Mouse (Mus musculus): ENCODE measurements around the gene Cst8. TPM values are rescaled to one million over a fixed set of nuclear protein-coding genes. Genes with fewer than 3 reads are reported as not detected.
A peak's percentile ranks its signal among the peaks of the same experiment; 100 is the strongest.
"Not testable (repeated sequence)": the region's sequence is repeated elsewhere in the genome, so short reads cannot be mapped to it uniquely, and the experiment has no call there.

Cst8 gene
- polyA plus RNA-seq (2014; fragmentation: Nextera tagmentation; extraction: Ambion mirVana) = not detected in 2 replicates

GRCm38 (mm10) chr2:148798485-148798884 is at the start of gene Cst8:
Gene Cst8 (plus strand): TSS chr2:148798785.
- H3K4me1 ChIP-seq (ENCODE audit: control insufficient read depth, insufficient read depth, low read length) = no peaks in the 10 kb centered on the region
- H3K4me3 ChIP-seq (ENCODE audit: low read depth, low read length) = no peak within 1 kb of the TSS
- H3K9me3 ChIP-seq (ENCODE audit: control insufficient read depth, low read length) = no peaks in the 10 kb centered on the region
- H3K36me3 ChIP-seq (ENCODE audit: control insufficient read depth, insufficient read depth, low read length) = no peaks in the 10 kb centered on the region
- no peak within 1 kb of the TSS for H3K9ac ChIP-seq (ENCODE audit: low read length)
- no peak within 1 kb of the TSS for H3K27ac ChIP-seq (ENCODE audit: low read depth, low read length)
- H3K4me2 ChIP-seq (ENCODE audit: low read depth) = no peak within 1 kb of the TSS
- no peaks in the 10 kb centered on the region for H3K27me3 ChIP-seq (ENCODE audit: control insufficient read depth, insufficient read depth, low read length)
- DNase-seq (ENCODE audit: low spot score) (no peak), ATAC-seq (ENCODE audit: insufficient read depth, low FRiP score, low TSS enrichment) (no peak)
- WGBS = 95% methylated on average over 1 of the region's 1 CpGs

GRCm38 (mm10) chr2:148750058-148750457 is 48.5 kb upstream of the Cst8 start, which contains the start of gene Cstl1:
Gene Cstl1 (plus strand): TSS chr2:148750358.
- no peak within 1 kb of the TSS for H3K4me2 ChIP-seq (ENCODE audit: low read depth)
- H3K4me3 ChIP-seq (ENCODE audit: low read depth, low read length) = no peak within 1 kb of the TSS
- 85% methylated on average over 1 of the region's 1 CpGs for WGBS
- H3K27ac ChIP-seq (ENCODE audit: low read depth, low read length) = no peak within 1 kb of the TSS
- H3K4me1 ChIP-seq (ENCODE audit: control insufficient read depth, insufficient read depth, low read length) = no peaks in the 10 kb centered on the region
- H3K27me3 ChIP-seq (ENCODE audit: control insufficient read depth, insufficient read depth, low read length) = no peaks in the 10 kb centered on the region
- no peak within 1 kb of the TSS for H3K9ac ChIP-seq (ENCODE audit: low read length)
- no peaks in the 10 kb centered on the region for H3K9me3 ChIP-seq (ENCODE audit: control insufficient read depth, low read length)
- DNase-seq (ENCODE audit: low spot score) (no peak), ATAC-seq (ENCODE audit: insufficient read depth, low FRiP score, low TSS enrichment) (no peak)
- H3K36me3 ChIP-seq (ENCODE audit: control insufficient read depth, insufficient read depth, low read length) = no peaks in the 10 kb centered on the region

- ATAC-seq (ENCODE audit: insufficient read depth, low FRiP score, low TSS enrichment) (peak; percentile 83), DNase-seq (ENCODE audit: low spot score) (peak; percentile 80)
- H3K36me3 ChIP-seq (ENCODE audit: control insufficient read depth, insufficient read depth, low read length) = no peaks in the 10 kb centered on the region
- H3K4me1 ChIP-seq (ENCODE audit: control insufficient read depth, insufficient read depth, low read length) = no peaks in the 10 kb centered on the region
- H3K27me3 ChIP-seq (ENCODE audit: control insufficient read depth, insufficient read depth, low read length) = no peaks in the 10 kb centered on the region
- no peak overlapping the region; the same call in 1 of the 2 replicates for H3K9ac ChIP-seq (ENCODE audit: low read length)
- H3K4me2 ChIP-seq (ENCODE audit: low read depth) = peak overlapping the region; percentile 38
- peak overlapping the region; percentile 20; the same call in 1 of the 2 replicates for H3K4me3 ChIP-seq (ENCODE audit: low read depth, low read length)
- H3K27ac ChIP-seq (ENCODE audit: low read depth, low read length) = no peak overlapping the region
- WGBS = 22% methylated on average over 15 of the region's 15 CpGs
- H3K9me3 ChIP-seq (ENCODE audit: control insufficient read depth, low read length) = no peaks in the 10 kb centered on the region
These were observed 46.4 kb upstream of the Cst8 start for GRCm38 (mm10) chr2:148751893-148752813.

GRCm38 (mm10) chr2:148754310-148754846 is 44.2 kb upstream of the Cst8 start:
- H3K4me1 ChIP-seq (ENCODE audit: control insufficient read depth, insufficient read depth, low read length) = no peaks in the 10 kb centered on the region
- no peak for DNase-seq (ENCODE audit: low spot score)
- H3K27me3 ChIP-seq (ENCODE audit: control insufficient read depth, insufficient read depth, low read length) = no peaks in the 10 kb centered on the region
- WGBS = 67% methylated on average over 1 of the region's 1 CpGs
- no peak overlapping the region for H3K4me2 ChIP-seq (ENCODE audit: low read depth)
- no peak overlapping the region for H3K4me3 ChIP-seq (ENCODE audit: low read depth, low read length)
- no peaks in the 10 kb centered on the region for H3K9me3 ChIP-seq (ENCODE audit: control insufficient read depth, low read length)
- H3K36me3 ChIP-seq (ENCODE audit: control insufficient read depth, insufficient read depth, low read length) = no peaks in the 10 kb centered on the region
- no peak overlapping the region for H3K9ac ChIP-seq (ENCODE audit: low read length)
- H3K27ac ChIP-seq (ENCODE audit: low read depth, low read length) = no peak overlapping the region
- no peak for ATAC-seq (ENCODE audit: insufficient read depth, low FRiP score, low TSS enrichment)

- H3K36me3 ChIP-seq (ENCODE audit: control insufficient read depth, insufficient read depth, low read length) = no peaks in the 10 kb centered on the region
- H3K9ac ChIP-seq (ENCODE audit: low read length) = no peak overlapping the region
- H3K27me3 ChIP-seq (ENCODE audit: control insufficient read depth, insufficient read depth, low read length) = no peaks in the 10 kb centered on the region
- H3K4me1 ChIP-seq (ENCODE audit: control insufficient read depth, insufficient read depth, low read length) = no peaks in the 10 kb centered on the region
- H3K27ac ChIP-seq (ENCODE audit: low read depth, low read length) = no peak overlapping the region
- DNase-seq (ENCODE audit: low spot score) = no peak
- H3K4me3 ChIP-seq (ENCODE audit: low read depth, low read length) = no peak overlapping the region
- no peak overlapping the region for H3K4me2 ChIP-seq (ENCODE audit: low read depth)
- no peaks in the 10 kb centered on the region for H3K9me3 ChIP-seq (ENCODE audit: control insufficient read depth, low read length)
- ATAC-seq (ENCODE audit: insufficient read depth, low FRiP score, low TSS enrichment) = no peak
- WGBS = 100% methylated on average over 1 of the region's 1 CpGs
These were observed 34.8 kb upstream of the Cst8 start for GRCm38 (mm10) chr2:148763648-148764388.

GRCm38 (mm10) chr2:148771397-148771796 is 27.2 kb upstream of the Cst8 start, which contains the start of gene Cst11:
Gene Cst11 (minus strand): TSS chr2:148771497.
- H3K4me2 ChIP-seq (ENCODE audit: low read depth); H3K36me3 ChIP-seq (ENCODE audit: control insufficient read depth, insufficient read depth, low read length); DNase-seq (ENCODE audit: low spot score); H3K4me1 ChIP-seq (ENCODE audit: control insufficient read depth, insufficient read depth, low read length); H3K9ac ChIP-seq (ENCODE audit: low read length); H3K27ac ChIP-seq (ENCODE audit: low read depth, low read length); H3K4me3 ChIP-seq (ENCODE audit: low read depth, low read length); ATAC-seq (ENCODE audit: insufficient read depth, low FRiP score, low TSS enrichment); H3K27me3 ChIP-seq (ENCODE audit: control insufficient read depth, insufficient read depth, low read length); H3K9me3 ChIP-seq (ENCODE audit: control insufficient read depth, low read length): not testable (repeated sequence)
- 93% methylated on average over 4 of the region's 4 CpGs for WGBS

- Histone ChIP-seq H3K4me1 (ENCODE audit: control insufficient read depth, insufficient read depth, low read length) (no peaks in the 10 kb centered on the region), H3K9ac (ENCODE audit: low read length) (no peak within 1 kb of the TSS), H3K27ac (ENCODE audit: low read depth, low read length) (no peak within 1 kb of the TSS), H3K4me3 (ENCODE audit: low read depth, low read length) (no peak within 1 kb of the TSS), H3K4me2 (ENCODE audit: low read depth) (no peak within 1 kb of the TSS), H3K36me3 (ENCODE audit: control insufficient read depth, insufficient read depth, low read length) (no peaks in the 10 kb centered on the region), H3K9me3 (ENCODE audit: control insufficient read depth, low read length) (no peaks in the 10 kb centered on the region), H3K27me3 (ENCODE audit: control insufficient read depth, insufficient read depth, low read length) (no peaks in the 10 kb centered on the region)
- DNase-seq (ENCODE audit: low spot score) = no peak
- WGBS = 24% methylated on average over 1 of the region's 1 CpGs
- no peak for ATAC-seq (ENCODE audit: insufficient read depth, low FRiP score, low TSS enrichment)
These were observed 16.9 kb upstream of the Cst8 start, which contains the start of gene 8030411F24Rik for GRCm38 (mm10) chr2:148781709-148782108. Gene 8030411F24Rik (plus strand): TSS chr2:148782009.

GRCm38 (mm10) chr2:148789142-148789541 is 9.4 kb upstream of the Cst8 start, which contains the start of gene Cst12:
Gene Cst12 (plus strand): TSS chr2:148789361.
- no peak for ATAC-seq (ENCODE audit: insufficient read depth, low FRiP score, low TSS enrichment)
- WGBS = 91% methylated on average over 6 of the region's 6 CpGs

More at GRCm38 (mm10) chr2:148789142-148789541, 9.4 kb upstream of the Cst8 start, which contains the start of gene Cst12:
- H3K4me1 ChIP-seq (ENCODE audit: control insufficient read depth, insufficient read depth, low read length) = no peaks in the 10 kb centered on the region
- H3K36me3 ChIP-seq (ENCODE audit: control insufficient read depth, insufficient read depth, low read length) = no peaks in the 10 kb centered on the region
- no peak within 1 kb of the TSS for H3K9ac ChIP-seq (ENCODE audit: low read length)
- no peaks in the 10 kb centered on the region for H3K27me3 ChIP-seq (ENCODE audit: control insufficient read depth, insufficient read depth, low read length)
- no peak for DNase-seq (ENCODE audit: low spot score)
- H3K4me2 ChIP-seq (ENCODE audit: low read depth) = no peak within 1 kb of the TSS
- H3K4me3 ChIP-seq (ENCODE audit: low read depth, low read length) = no peak within 1 kb of the TSS
- H3K9me3 ChIP-seq (ENCODE audit: control insufficient read depth, low read length) = no peaks in the 10 kb centered on the region
- no peak within 1 kb of the TSS for H3K27ac ChIP-seq (ENCODE audit: low read depth, low read length)

Measured in neural tube, embryonic 11.5 days (tissue).